Mouse (Mus musculus): ENCODE data around the gene Snx10. TPM values are rescaled to one million over a fixed set of nuclear protein-coding genes. Genes with fewer than 3 reads are reported as not detected.

The Snx10 gene
- total RNA-seq, 1 experiment = 21.2 TPM

DNA sequence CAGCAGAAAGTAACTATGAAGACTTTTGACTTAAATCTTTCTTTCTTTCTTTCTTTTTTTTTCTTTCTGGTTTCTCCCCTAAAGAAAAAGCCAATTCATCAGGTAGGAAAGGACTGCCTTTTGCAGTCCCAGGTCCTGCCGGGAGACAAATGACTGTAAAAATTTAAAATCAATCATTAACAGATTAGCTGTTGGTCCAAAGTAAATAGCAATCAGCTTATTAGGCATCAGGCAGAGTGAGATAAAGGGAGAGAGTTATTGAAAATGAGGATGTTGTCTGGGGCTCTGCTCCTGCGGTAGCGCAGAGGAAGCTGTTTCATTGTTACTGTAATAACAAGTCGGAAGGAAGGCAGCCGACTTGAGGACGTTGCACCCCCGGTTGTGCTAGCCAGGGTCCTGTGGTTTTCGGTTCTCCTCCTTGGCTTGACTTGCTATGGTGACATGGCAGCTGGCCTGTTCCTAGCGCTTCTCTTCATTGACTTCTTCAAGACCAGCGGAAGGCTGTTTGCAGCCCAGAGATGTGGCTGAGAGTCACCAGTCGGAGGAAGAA, 112.4 kb downstream of the Snx10 start:
- no peak overlapping the region for H3K9ac ChIP-seq (ENCODE audit: insufficient read depth, low read depth, low read length, poor library complexity, severe bottlenecking)
- TF ChIP-seq ZC3H11A (IDR thresholded peaks at IDR 0.05; ENCODE audit: borderline replicate concordance, low read depth, low read length) (no peak), CHD2 (IDR thresholded peaks at IDR 0.05; ENCODE audit: low read depth, low read length) (no peak), HCFC1 (IDR thresholded peaks at IDR 0.05; ENCODE audit: borderline replicate concordance, insufficient read depth, low read length) (no peak), MAFK (IDR thresholded peaks at IDR 0.05; ENCODE audit: insufficient read depth, low read depth, low read length) (no peak), ZNF384 (IDR thresholded peaks at IDR 0.05; ENCODE audit: low read depth, low read length) (no peak)
- no peak for DNase-seq (ENCODE audit: low read depth, low spot score)
- H3K36me3 ChIP-seq (ENCODE audit: control insufficient read depth, insufficient read depth, low read length, poor library complexity, severe bottlenecking) = no peaks in the 10 kb centered on the region
- no peaks in the 10 kb centered on the region for H3K9me3 ChIP-seq (ENCODE audit: control insufficient read depth, insufficient read depth, low read depth, low read length)
- no peaks in the 10 kb centered on the region for H3K4me1 ChIP-seq (ENCODE audit: control insufficient read depth in 2 of 2, insufficient read depth in 2 of 2, low read length in 2 of 2, poor library complexity in 1 of 2)
- no peak overlapping the region for H3K27ac ChIP-seq (ENCODE audit: insufficient read depth, low read depth, low read length, poor library complexity, severe bottlenecking)
- H3K4me3 ChIP-seq (ENCODE audit: insufficient read depth in 1 of 2, low read depth in 1 of 2, low read length in 2 of 2, poor library complexity in 1 of 2, severe bottlenecking in 1 of 2) = no peak overlapping the region
- in situ Hi-C loops (cut with MboI; ENCODE audit: low sequenced_read_pairs in 2 of 2, unreplicated experiment in 2 of 2) = no loop called here

Other genes starting within 250 kb of the Snx10 start
- gene Nfe2l3, start 91.2 kb upstream of the Snx10 start, total RNA-seq (2012; rRNA removed) = 1.4 and 3.6 TPM in 2 replicates
- gene Hnrnpa2b1, start 54.0 kb upstream of the Snx10 start, total RNA-seq (2012; rRNA removed) = 435 and 609 TPM in 2 replicates
- 104 and 177 TPM in 2 replicates for gene Cbx3, start 53.5 kb upstream of the Snx10 start, total RNA-seq (2012; rRNA removed)

Measured in ES-E14 (cell line).